Mouse (Mus musculus): ENCODE results near the gene Sdc3.
A peak's percentile ranks its signal among the peaks of the same experiment; 100 is the strongest.

Gene Sdc3

GRCm38 (mm10) chr4:130793180-130793501 lies 804 bp downstream of the Sdc3 start:
- DNase-seq (ENCODE audit: low read depth, low spot score), result no peak

- no peak for DNase-seq (ENCODE audit: low read depth, low spot score)
Observed at GRCm38 (mm10) chr4:130794771-130795170, 2.4 kb downstream of the Sdc3 start.

- no peak for DNase-seq (ENCODE audit: low read depth, low spot score)
Observed at GRCm38 (mm10) chr4:130795970-130796369, 3.6 kb downstream of the Sdc3 start.

- DNase-seq (ENCODE audit: low read depth, low spot score), result peak; percentile 58
Observed at GRCm38 (mm10) chr4:130797201-130798051, 5.1 kb downstream of the Sdc3 start.

GRCm38 (mm10) chr4:130798416-130798815 lies 6.1 kb downstream of the Sdc3 start:
- no peak for DNase-seq (ENCODE audit: low read depth, low spot score)

GRCm38 (mm10) chr4:130799118-130799517 lies 6.8 kb downstream of the Sdc3 start:
- DNase-seq (ENCODE audit: low read depth, low spot score), result no peak

- DNase-seq (ENCODE audit: low read depth, low spot score), result no peak
Observed at GRCm38 (mm10) chr4:130799582-130799981, 7.2 kb downstream of the Sdc3 start.

GRCm38 (mm10) chr4:130800147-130800546 lies 7.8 kb downstream of the Sdc3 start:
- DNase-seq (ENCODE audit: low read depth, low spot score), result no peak

GRCm38 (mm10) chr4:130801198-130801597 lies 8.9 kb downstream of the Sdc3 start:
- no peak for DNase-seq (ENCODE audit: low read depth, low spot score)

GRCm38 (mm10) chr4:130801624-130802329 lies 9.4 kb downstream of the Sdc3 start:
- DNase-seq (ENCODE audit: low read depth, low spot score), result no peak

- no peak for DNase-seq (ENCODE audit: low read depth, low spot score)
Observed at GRCm38 (mm10) chr4:130803591-130803990, 11.3 kb downstream of the Sdc3 start.

GRCm38 (mm10) chr4:130804292-130804691 lies 12.0 kb downstream of the Sdc3 start:
- no peak for DNase-seq (ENCODE audit: low read depth, low spot score)

- DNase-seq (ENCODE audit: low read depth, low spot score), result no peak
Observed at GRCm38 (mm10) chr4:130804771-130805361, 12.5 kb downstream of the Sdc3 start.

- DNase-seq (ENCODE audit: low read depth, low spot score), result no peak
Observed at GRCm38 (mm10) chr4:130805746-130806145, 13.4 kb downstream of the Sdc3 start.

- no peak for DNase-seq (ENCODE audit: low read depth, low spot score)
Observed at GRCm38 (mm10) chr4:130806746-130807145, 14.4 kb downstream of the Sdc3 start.

GRCm38 (mm10) chr4:130809784-130810183 lies 17.4 kb downstream of the Sdc3 start:
- DNase-seq (ENCODE audit: low read depth, low spot score), result no peak

GRCm38 (mm10) chr4:130810845-130811244 lies 18.5 kb downstream of the Sdc3 start:
- DNase-seq (ENCODE audit: low read depth, low spot score), result no peak

GRCm38 (mm10) chr4:130811385-130811784 lies 19.0 kb downstream of the Sdc3 start:
- DNase-seq (ENCODE audit: low read depth, low spot score), result no peak

GRCm38 (mm10) chr4:130813958-130814357 lies 21.6 kb downstream of the Sdc3 start:
- no peak for DNase-seq (ENCODE audit: low read depth, low spot score)

- no peak for DNase-seq (ENCODE audit: low read depth, low spot score)
Observed at GRCm38 (mm10) chr4:130814742-130815330, 22.5 kb downstream of the Sdc3 start.

- DNase-seq (ENCODE audit: low read depth, low spot score), result no peak
Observed at GRCm38 (mm10) chr4:130815860-130816259, 23.5 kb downstream of the Sdc3 start.

GRCm38 (mm10) chr4:130819806-130820205 lies 27.5 kb downstream of the Sdc3 start:
- no peak for DNase-seq (ENCODE audit: low read depth, low spot score)

All from forelimb bud, embryonic 11.5 days (tissue).